Mouse (Mus musculus) bone marrow macrophage, adult 2 months (primary cell): ENCODE measurements around the gene Xpnpep1.

Experiments
- CTCF ChIP-seq: IDR thresholded peaks from 2 replicates; pipeline ENCODE4 v1.5.1; 2012; ENCODE audit warnings: low read depth, mild to moderate bottlenecking, low read length, moderate library complexity
- POLR2A ChIP-seq: IDR thresholded peaks from 2 replicates; pipeline ENCODE4 v1.6.1; 2012; ENCODE audit warnings: mild to moderate bottlenecking, low read depth, low read length, borderline replicate concordance

GRCm38 (mm10) chr19:53058726-53059334 lies 18.8 kb upstream of the Xpnpep1 start:
- TF ChIP-seq CTCF (no peak), POLR2A (no peak)
